ENCODE assay signal across 9 mouse cellular contexts in genomic region chr4:43209081-43209579, GRCm38 (mm10). TPM values are rescaled to one million over a fixed set of nuclear protein-coding genes. Genes with fewer than 3 reads are reported as not detected.
DNase-seq lines count a peak whose midpoint lies in the region; ATAC-seq and TF ChIP-seq lines count a peak whose summit lies in the region.
"Had no signal": no experiment of that assay in that cellular context is flagged by ENCODE, and none has a peak within 500 bp of the region (broad histone marks: within the 10 kb centered on the region; RNA-seq: fewer than 3 reads in every experiment).

No protein-coding gene starts in this region.

- no peak overlapping the region for H3ac ChIP-seq in myocyte (ENCODE audit: control insufficient read depth, insufficient read length)

- no peaks in the 10 kb centered on the region for H3K9me3 ChIP-seq in kidney, embryonic 16.5 days (ENCODE audit: low read length)
- no peaks in the 10 kb centered on the region for H3K9me3 ChIP-seq in heart, embryonic 14.5 days (ENCODE audit: control insufficient read depth, low read length)

- H3K27ac ChIP-seq in kidney, embryonic 16.5 days (ENCODE audit: low read length): no peak overlapping the region
- H3K27ac ChIP-seq in kidney, adult 2 months (ENCODE audit: insufficient read depth, low read depth, low read length): no peak overlapping the region
- peak overlapping the region; percentile 58 to 69 for H3K27ac ChIP-seq in heart, embryonic 14.5 days (replicated peaks in 1 of 2; ENCODE audit: control insufficient read depth in 1 of 2, insufficient read depth in 1 of 2, low read depth in 2 of 2, low read length in 2 of 2)
- H3K27ac ChIP-seq: liver, embryonic 14.5 days had no signal

- peak overlapping the region; percentile 49 for H3K4me2 ChIP-seq in kidney, embryonic 16.5 days (replicated peaks; ENCODE audit: low read depth, low read length)
- H3K4me2 ChIP-seq in heart, embryonic 14.5 days (ENCODE audit: low read length): peak overlapping the region; percentile 68
- H3K4me2 ChIP-seq in myocyte (ENCODE audit: low read depth): peak overlapping the region; percentile 38

- no peaks in the 10 kb centered on the region for H3K4me1 ChIP-seq in kidney, embryonic 16.5 days (ENCODE audit: insufficient read depth, low read length)
- no peaks in the 10 kb centered on the region for H3K4me1 ChIP-seq in kidney, adult 2 months (ENCODE audit: control insufficient read depth, insufficient read depth, low read length)
- peaks cover 5 to 6% of the 10 kb centered on the region in 2 experiments; a peak in 2 of 4 replicates for H3K4me1 ChIP-seq in heart, embryonic 14.5 days (ENCODE audit: control insufficient read depth in 2 of 2, insufficient read depth in 2 of 2, low read length in 2 of 2)

- TF ChIP-seq POLR2A in kidney, adult 2 months (IDR thresholded peaks at IDR 0.05; ENCODE audit: low read depth, low read length): no peak
- no peak for TF ChIP-seq POLR2A in myocyte (IDR thresholded peaks at IDR 0.05; ENCODE audit: insufficient read length, low read depth)

- no peak for TF ChIP-seq CTCF in kidney, adult 2 months (conservative IDR thresholded peaks at IDR 0.05; ENCODE audit: insufficient read depth, insufficient read length, low read depth, low read length)

- peak overlapping the region; percentile 50 for H3K9ac ChIP-seq in kidney, embryonic 16.5 days (replicated peaks; ENCODE audit: low read length)
- peak overlapping the region; percentile 66 for H3K9ac ChIP-seq in heart, embryonic 14.5 days (ENCODE audit: low read length)
- H3K9ac ChIP-seq: liver, embryonic 14.5 days had no signal

- no peaks in the 10 kb centered on the region for H3K27me3 ChIP-seq in kidney, embryonic 16.5 days (ENCODE audit: insufficient read depth, low read length)
- H3K27me3 ChIP-seq in kidney, adult 2 months (replicated peaks; ENCODE audit: control insufficient read depth, insufficient read depth, low read length): no peaks in the 10 kb centered on the region
- H3K27me3 ChIP-seq in heart, embryonic 14.5 days (ENCODE audit: control insufficient read depth, insufficient read depth, low read length): no peaks in the 10 kb centered on the region
- H3K27me3 ChIP-seq in myocyte (ENCODE audit: control insufficient read depth, insufficient read depth, insufficient read length): peaks cover 10% of the 10 kb centered on the region

- peak overlapping the region; percentile 20 for H3K4me3 ChIP-seq in kidney, embryonic 16.5 days (ENCODE audit: low read length)
- no peak overlapping the region for H3K4me3 ChIP-seq in kidney, adult 2 months (ENCODE audit: insufficient read depth, low read depth, low read length)
- peak overlapping the region; percentile 34 to 48 for H3K4me3 ChIP-seq in heart, embryonic 14.5 days (ENCODE audit: control insufficient read depth in 1 of 2, insufficient read depth in 1 of 2, low read depth in 1 of 2, low read length in 2 of 2)
- no peak overlapping the region for H3K4me3 ChIP-seq in myocyte

- ATAC-seq in kidney, embryonic 16.5 days (ENCODE audit: low FRiP score, low TSS enrichment): peak; percentile 54; the same call in 1 of the 2 replicates
- peak; percentile 61; the same call in 1 of the 2 replicates for ATAC-seq in heart, embryonic 14.5 days (ENCODE audit: insufficient number of reproducible peaks, insufficient read depth, low FRiP score, low read depth)
- no peak for ATAC-seq in erythroblast, adult 5-6 weeks (replicated peaks; ENCODE audit: low FRiP score, poor library complexity, severe bottlenecking)

- DNase-seq in kidney, adult 2 months: no peak
- DNase-seq in embryo, embryonic 11.5 days (ENCODE audit: low read depth, low spot score): peak; percentile 39
- DNase-seq in left cerebral cortex, adult 18-20 months (ENCODE audit: low spot score in 2 of 2): peak; percentile 73 to 82
- DNase-seq in thymus, postnatal 14 days: no peak

- H3K36me3 ChIP-seq in kidney, embryonic 16.5 days (ENCODE audit: insufficient read depth, low read length): no peaks in the 10 kb centered on the region
- H3K36me3 ChIP-seq in kidney, adult 2 months (ENCODE audit: control insufficient read depth, insufficient read depth, low read length): no peaks in the 10 kb centered on the region
- H3K36me3 ChIP-seq in heart, embryonic 14.5 days (ENCODE audit: control insufficient read depth, insufficient read depth, low read length): no peaks in the 10 kb centered on the region
- H3K36me3 ChIP-seq in myocyte (ENCODE audit: control insufficient read depth, insufficient read depth): no peaks in the 10 kb centered on the region

- 13% methylated on average over 8 of the region's 8 CpGs for WGBS in kidney, embryonic 16.5 days
- 24% methylated on average over 8 of the region's 8 CpGs for WGBS in kidney, adult 2 months
- WGBS in heart, embryonic 14.5 days: 1% methylated on average over 8 of the region's 8 CpGs

- no peaks in the 10 kb centered on the region for H3K79me2 ChIP-seq in myocyte (ENCODE audit: control insufficient read depth, insufficient read depth)

TF ChIP-seq in myocyte, 11 proteins besides CTCF, POLR2A, EP300 and RAD21:
- TF ChIP-seq MYOD1 (IDR thresholded peaks at IDR 0.05; ENCODE audit: control insufficient read depth in 1 of 3, insufficient read length in 2 of 3, low read depth in 2 of 3): no peak
- TF ChIP-seq CEBPB (IDR thresholded peaks at IDR 0.05; ENCODE audit: insufficient read depth, poor library complexity, severe bottlenecking): no peak
- no peak for TF ChIP-seq MYOG (IDR thresholded peaks at IDR 0.05; ENCODE audit: control insufficient read depth in 1 of 3, insufficient read depth in 1 of 3, insufficient read length in 2 of 3, low read depth in 2 of 3)
- TF ChIP-seq SRF (IDR thresholded peaks at IDR 0.05; ENCODE audit: control insufficient read depth, insufficient read length, low read depth): no peak
- no peak for TF ChIP-seq REST (IDR thresholded peaks at IDR 0.05; ENCODE audit: insufficient read depth, insufficient read length)
- TF ChIP-seq MAX (IDR thresholded peaks at IDR 0.05; ENCODE audit: low read depth): no peak
- TF ChIP-seq USF1 (IDR thresholded peaks at IDR 0.05; ENCODE audit: low read depth): no peak
- no peak for TF ChIP-seq TCF3 (IDR thresholded peaks at IDR 0.05; ENCODE audit: insufficient read length, low read depth)

RNA-seq across cellular contexts. Expression of gene Atp8b5, which starts 57.8 kb away (rescaled TPM):
- 0.66 and 0.77 TPM in 2 replicates for polyA plus RNA-seq in kidney, embryonic 16.5 days (2015; fragmentation: Nextera tagmentation; extraction: Ambion mirVana)
- polyA plus RNA-seq in kidney, adult 2 months (2012; rRNA removed): 0.38 and 0.54 TPM in 2 replicates
- 0.20 and 0.43 TPM in 2 replicates for polyA plus RNA-seq in heart, embryonic 14.5 days (2014; fragmentation: Nextera tagmentation; extraction: Ambion mirVana)
- under 1 TPM; 0.19 to 0.44 TPM for total RNA-seq in left cerebral cortex, adult 18-20 months (2021)
- polyA plus RNA-seq in myocyte (2012; fragmentation: generic; extraction: Trizol): not detected
- total RNA-seq in erythroblast, adult 5-6 weeks (2015; ENCODE audit: low replicate concordance): not detected in 2 replicates
- total RNA-seq in erythroblast, adult 5-6 weeks (2017; ENCODE audit: low replicate concordance): 2.0 TPM in 1 of 2 replicates, not detected in the other

Comparison
In these comparisons a context has a peak if more than half of its experiments do, and no peak if none do; other contexts are left out.
1. H3K4me3 ChIP-seq: peak in kidney, embryonic 16.5 days (single experiment) and heart, embryonic 14.5 days (2 of 2); none in kidney, adult 2 months (single experiment) and myocyte (single experiment).
2. H3K27ac ChIP-seq: peak in heart, embryonic 14.5 days (2 of 2); none in kidney, embryonic 16.5 days (single experiment) and kidney, adult 2 months (single experiment).
3. DNase-seq: peak in embryo, embryonic 11.5 days (single experiment) and left cerebral cortex, adult 18-20 months (2 of 2); none in kidney, adult 2 months (single experiment) and thymus, postnatal 14 days (single experiment).
4. Peak in every context shown above with its lines, with median percentiles within 50 percentile points of each other: H3K4me2 ChIP-seq.